Mouse (Mus musculus) liver, embryonic 16.5 days (tissue): Measurements from ENCODE around the gene Fam173b. TPM values are rescaled to one million over a fixed set of nuclear protein-coding genes. Genes with fewer than 3 reads are reported as not detected.
A peak's percentile ranks its signal among the peaks of the same experiment; 100 is the strongest.

ENCODE experiments used
- ATAC-seq: fragments of 200-750 bp; cut with Nextera tagmentation; 2 replicates; pipeline ENCODE4 v1.8.0; 2017; ENCODE audit warnings: low read depth, mild to moderate bottlenecking, moderate number of reproducible peaks, moderate library complexity
- H3K27ac ChIP-seq: fragments of 300-500 bp; sonication (generic); 2 replicates; pipeline ENCODE4 v1.5.1; 2014; ENCODE audit warnings: mild to moderate bottlenecking, low read length
- H3K27me3 ChIP-seq: fragments of 300-500 bp; sonication (generic); 2 replicates; pipeline ENCODE4 v1.6.1; 2014; ENCODE audit warnings: low read depth, low read length, mixed read lengths; ENCODE audit not compliant: control insufficient read depth, insufficient read depth
- H3K36me3 ChIP-seq: fragments of 300-500 bp; sonication (generic); 2 replicates; pipeline ENCODE4 v1.6.1; 2014; ENCODE audit warnings: mild to moderate bottlenecking; ENCODE audit not compliant: control insufficient read depth, insufficient read depth
- H3K4me1 ChIP-seq: fragments of 300-500 bp; sonication (generic); 2 replicates; pipeline ENCODE4 v1.6.1; 2014; ENCODE audit warnings: low read depth, low read length, mixed read lengths; ENCODE audit not compliant: control insufficient read depth
- H3K4me2 ChIP-seq: fragments of 300-500 bp; sonication (generic); 2 replicates; pipeline ENCODE4 v1.6.1; 2014; ENCODE audit warnings: low read depth, low read length, mixed read lengths
- H3K4me3 ChIP-seq: fragments of 300-500 bp; sonication (generic); 2 replicates; pipeline ENCODE4 v1.5.1; 2014; ENCODE audit warnings: low read depth, mild to moderate bottlenecking, low read length
- H3K9ac ChIP-seq: fragments of 300-500 bp; sonication (generic); 2 replicates; pipeline ENCODE4 v1.6.1; 2014; ENCODE audit warnings: low read depth, low read length
- H3K9me3 ChIP-seq: fragments of 300-500 bp; sonication (generic); replicated peaks from 2 replicates; pipeline ENCODE4 v1.6.1; 2016; ENCODE audit warnings: low read length; ENCODE audit not compliant: control insufficient read depth
- WGBS: fragments of 180-500 bp; shearing (Covaris S2); extraction: QIAGEN DNeasy Blood & Tissue Kit; methylation state at CpG from one replicate; pipeline ENCODE4 v1.1.7; 2014; ENCODE audit not compliant: insufficient replicate concordance; 5-methylcytosine and 5-hydroxymethylcytosine counted together
- polyA plus RNA-seq: library from polyadenylated mRNA; unstranded; fragments of >200 nt; fragmentation: Nextera tagmentation; extraction: Ambion mirVana; gene quantifications from 2 replicates; pipeline ENCODE4 v1.2.1, GENCODE M21; 2015

The Fam173b gene
- polyA plus RNA-seq, 1 experiment from 2014 or later = 7.1 TPM

DNA sequence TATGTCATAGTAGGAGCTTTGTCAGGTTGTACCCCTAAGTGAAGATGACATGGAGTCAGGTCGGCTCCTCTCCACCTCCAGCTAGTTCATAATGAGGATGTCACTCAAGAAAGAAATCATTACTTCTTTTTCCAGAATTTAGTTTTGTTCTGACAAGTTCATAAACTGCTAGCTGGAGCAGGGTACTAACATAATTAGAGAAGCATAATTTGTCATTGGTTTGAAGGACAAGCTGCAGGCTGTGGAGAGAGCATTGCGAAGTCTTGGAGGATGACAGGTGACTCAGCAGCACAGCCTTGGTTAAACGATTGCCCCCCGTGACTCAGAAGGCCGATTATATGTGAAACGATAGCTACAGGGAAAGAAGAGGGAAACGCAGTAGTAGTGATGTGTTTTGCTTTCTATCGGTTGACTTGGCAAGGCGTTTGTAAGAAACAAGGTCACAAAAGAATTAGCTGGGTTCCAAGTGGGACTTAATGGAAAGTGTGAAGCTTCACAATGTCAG is 34.5 kb downstream of the Fam173b start:
- no peaks in the 10 kb centered on the region for H3K36me3 ChIP-seq
- H3K4me2 ChIP-seq = no peak overlapping the region
- no peaks in the 10 kb centered on the region for H3K27me3 ChIP-seq
- no peak for ATAC-seq
- no peak overlapping the region for H3K27ac ChIP-seq
- no peak overlapping the region for H3K9ac ChIP-seq
- WGBS = 57% methylated on average over 9 of the region's 9 CpGs
- no peaks in the 10 kb centered on the region for H3K4me1 ChIP-seq
- H3K4me3 ChIP-seq = no peak overlapping the region
- H3K9me3 ChIP-seq = no peaks in the 10 kb centered on the region

DNA sequence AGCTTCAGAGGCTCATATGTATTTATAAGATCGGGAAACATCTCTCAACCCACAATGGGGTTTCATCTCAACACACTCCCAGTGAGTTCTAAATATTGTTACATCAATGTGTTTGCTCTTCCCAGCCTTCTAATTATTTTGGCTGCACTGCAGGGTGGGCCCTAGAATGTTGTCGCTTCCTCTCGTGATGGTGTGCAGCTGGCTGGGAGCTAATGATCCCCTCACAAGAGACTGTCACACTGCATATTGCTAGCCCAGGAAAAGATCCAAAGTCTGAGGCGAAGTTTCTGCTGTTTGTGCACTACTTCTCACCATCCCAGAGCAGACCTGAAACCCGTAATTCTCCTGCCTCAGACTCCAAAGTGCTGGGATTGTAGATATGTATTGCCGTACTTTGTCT is 45.6 kb downstream of the Fam173b start:
- H3K27ac ChIP-seq = no peak overlapping the region
- 56% methylated on average over 6 of the region's 6 CpGs for WGBS
- no peaks in the 10 kb centered on the region for H3K4me1 ChIP-seq
- no peaks in the 10 kb centered on the region for H3K27me3 ChIP-seq
- H3K9me3 ChIP-seq = no peaks in the 10 kb centered on the region
- ATAC-seq = no peak
- H3K9ac ChIP-seq = no peak overlapping the region
- no peaks in the 10 kb centered on the region for H3K36me3 ChIP-seq
- no peak overlapping the region for H3K4me3 ChIP-seq
- no peak overlapping the region for H3K4me2 ChIP-seq

DNA sequence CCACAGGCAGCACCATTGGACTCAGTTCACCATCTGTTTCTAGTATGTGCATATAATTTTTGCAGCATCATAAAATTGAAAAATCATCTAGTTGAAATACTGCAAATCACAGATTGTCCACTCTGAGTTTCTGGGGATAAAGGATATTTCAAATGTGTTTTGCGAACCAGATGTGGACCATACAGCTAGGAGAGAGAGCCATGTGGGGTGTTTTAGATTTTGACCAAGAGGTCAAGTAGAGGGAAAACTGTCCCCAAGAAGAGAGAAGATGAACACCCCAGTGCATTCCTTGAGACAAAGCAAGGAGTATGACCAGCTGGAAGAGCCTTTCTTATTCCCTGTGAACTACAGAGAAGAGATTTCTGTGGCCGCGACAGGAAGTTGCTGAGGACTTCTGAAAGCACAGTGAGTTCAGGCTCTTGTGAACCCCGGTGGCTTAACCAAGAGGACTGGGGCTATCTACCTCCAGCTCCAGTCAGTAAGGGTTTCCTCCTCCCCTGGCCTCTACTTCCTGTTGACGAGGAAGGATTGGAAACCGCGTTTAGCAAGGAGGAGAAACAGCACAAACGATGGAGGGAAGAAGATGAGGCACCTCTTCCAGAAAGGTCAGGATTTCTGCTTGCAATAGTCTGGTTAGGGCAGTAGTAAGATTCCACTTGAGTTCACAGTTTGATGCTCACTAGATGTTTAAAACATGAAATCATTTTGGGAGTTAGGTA is 46.4 kb downstream of the Fam173b start:
- no peak overlapping the region for H3K27ac ChIP-seq
- 24% methylated on average over 8 of the region's 8 CpGs for WGBS
- ATAC-seq = no peak

GRCm38 (mm10) chr15:31649691-31650090 is 48.0 kb downstream of the Fam173b start:
- no peak for ATAC-seq
- H3K27me3 ChIP-seq = no peaks in the 10 kb centered on the region
- no peak overlapping the region for H3K4me3 ChIP-seq
- H3K9me3 ChIP-seq = no peaks in the 10 kb centered on the region
- H3K9ac ChIP-seq = no peak overlapping the region
- no peaks in the 10 kb centered on the region for H3K4me1 ChIP-seq
- H3K4me2 ChIP-seq = no peak overlapping the region
- 46% methylated on average over 12 of the region's 12 CpGs for WGBS
- H3K27ac ChIP-seq = no peak overlapping the region
- no peaks in the 10 kb centered on the region for H3K36me3 ChIP-seq

More for the DNA sequence above, 46.4 kb downstream of the Fam173b start:
- Histone ChIP-seq H3K4me1 (no peaks in the 10 kb centered on the region), H3K4me2 (no peak overlapping the region), H3K9ac (no peak overlapping the region), H3K9me3 (no peaks in the 10 kb centered on the region), H3K4me3 (no peak overlapping the region), H3K27me3 (no peaks in the 10 kb centered on the region), H3K36me3 (no peaks in the 10 kb centered on the region)

DNA sequence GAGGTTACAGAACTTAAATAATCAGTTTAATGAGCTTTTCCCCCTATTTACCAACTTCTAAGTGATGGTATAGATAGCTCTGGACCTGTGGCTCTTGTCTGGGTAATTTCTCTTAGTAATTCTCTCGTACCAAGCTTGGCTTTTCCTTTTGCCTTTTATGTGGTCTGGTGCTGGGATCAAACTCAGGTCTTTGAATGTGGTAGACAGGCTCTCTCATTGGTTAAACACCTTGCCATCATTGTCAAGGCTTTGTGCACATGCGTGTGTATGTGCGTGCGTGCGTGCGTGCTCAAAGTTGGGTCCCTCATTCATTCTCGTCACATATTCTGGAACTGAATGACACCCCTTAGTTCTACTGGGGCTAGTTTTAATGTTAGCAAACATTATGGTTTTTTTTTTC is 49.2 kb downstream of the Fam173b start:
- Histone ChIP-seq H3K4me1 (no peaks in the 10 kb centered on the region), H3K27ac (no peak overlapping the region), H3K9me3 (no peaks in the 10 kb centered on the region), H3K4me2 (no peak overlapping the region), H3K4me3 (no peak overlapping the region), H3K36me3 (no peaks in the 10 kb centered on the region), H3K27me3 (no peaks in the 10 kb centered on the region), H3K9ac (no peak overlapping the region)
- no peak for ATAC-seq
- 75% methylated on average over 7 of the region's 7 CpGs for WGBS

DNA sequence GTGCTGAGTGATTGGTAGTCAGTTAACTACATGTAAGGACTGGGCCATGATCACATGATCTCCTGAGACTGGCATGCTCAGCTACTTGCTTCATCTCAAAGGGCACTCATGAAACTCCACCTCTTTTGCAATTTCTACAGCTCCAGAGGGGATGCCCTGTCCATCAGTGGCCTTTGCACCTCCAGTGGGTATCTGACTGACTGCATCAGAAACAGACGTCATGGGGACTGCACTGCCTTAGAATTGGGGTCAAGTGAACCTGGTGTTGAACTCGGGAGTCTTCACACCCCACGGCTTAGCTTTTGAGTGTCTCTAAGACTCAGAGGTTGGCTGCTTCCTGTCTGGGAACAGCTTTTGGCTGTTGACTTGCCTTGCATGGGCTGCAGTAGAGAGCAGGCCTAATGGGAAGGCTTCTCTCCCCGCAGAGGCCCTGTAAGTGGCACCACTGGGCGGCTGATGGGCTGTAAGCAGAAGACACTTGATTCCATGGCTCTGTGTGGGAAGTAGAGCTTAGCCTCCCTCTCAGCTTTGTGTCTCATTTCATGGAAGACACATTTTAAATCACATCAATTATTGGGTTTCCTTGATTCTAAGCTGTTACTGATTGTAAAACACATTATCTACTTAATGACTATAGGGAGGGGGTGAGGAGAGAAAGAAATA is 58.6 kb downstream of the Fam173b start:
- Histone ChIP-seq H3K9ac (no peak overlapping the region), H3K27me3 (no peaks in the 10 kb centered on the region), H3K4me1 (no peaks in the 10 kb centered on the region), H3K4me2 (no peak overlapping the region), H3K36me3 (no peaks in the 10 kb centered on the region), H3K4me3 (no peak overlapping the region), H3K9me3 (no peaks in the 10 kb centered on the region), H3K27ac (no peak overlapping the region)
- no peak for ATAC-seq
- WGBS = 61% methylated on average over 5 of the region's 5 CpGs

GRCm38 (mm10) chr15:31660844-31661243 is 59.2 kb downstream of the Fam173b start:
- WGBS = 52% methylated on average over 9 of the region's 9 CpGs
- H3K27ac ChIP-seq = no peak overlapping the region
- no peak for ATAC-seq
- no peak overlapping the region for H3K4me2 ChIP-seq
- no peak overlapping the region for H3K9ac ChIP-seq
- no peak overlapping the region for H3K4me3 ChIP-seq
- H3K4me1 ChIP-seq = no peaks in the 10 kb centered on the region
- no peaks in the 10 kb centered on the region for H3K9me3 ChIP-seq
- H3K36me3 ChIP-seq = no peaks in the 10 kb centered on the region
- H3K27me3 ChIP-seq = no peaks in the 10 kb centered on the region

- 56% methylated on average over 4 of the region's 4 CpGs for WGBS
- H3K4me2 ChIP-seq = no peak overlapping the region
- no peaks in the 10 kb centered on the region for H3K36me3 ChIP-seq
- no peak overlapping the region for H3K9ac ChIP-seq
- ATAC-seq = no peak
- no peak overlapping the region for H3K27ac ChIP-seq
- H3K9me3 ChIP-seq = no peaks in the 10 kb centered on the region
- no peak overlapping the region for H3K4me3 ChIP-seq
- H3K27me3 ChIP-seq = no peaks in the 10 kb centered on the region
- H3K4me1 ChIP-seq = no peaks in the 10 kb centered on the region
Observed at GRCm38 (mm10) chr15:31661802-31662201, 60.1 kb downstream of the Fam173b start.

DNA sequence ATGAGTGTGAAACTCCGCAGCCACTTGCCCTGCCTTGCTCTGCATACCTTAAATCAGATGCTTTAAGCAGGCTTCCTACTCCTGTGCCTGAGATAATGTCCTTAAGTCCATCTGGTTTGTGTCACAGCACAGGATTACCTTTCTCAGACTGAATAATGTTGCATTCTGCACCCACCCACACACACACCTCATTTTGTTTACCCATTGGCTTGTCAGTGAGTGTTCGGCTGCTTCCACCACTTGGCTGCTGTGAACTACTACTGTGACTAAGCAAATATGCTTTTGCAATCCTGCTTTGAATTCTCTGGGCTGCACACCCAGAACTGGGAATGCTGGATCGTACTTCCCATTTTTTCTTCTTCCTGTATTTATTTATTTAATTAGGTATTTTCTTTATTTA is 61.4 kb downstream of the Fam173b start:
- WGBS = 59% methylated on average over 3 of the region's 3 CpGs
- peak; percentile 64 for ATAC-seq
- no peak overlapping the region for H3K27ac ChIP-seq
- no peaks in the 10 kb centered on the region for H3K36me3 ChIP-seq
- no peaks in the 10 kb centered on the region for H3K27me3 ChIP-seq
- no peaks in the 10 kb centered on the region for H3K9me3 ChIP-seq
- H3K4me3 ChIP-seq = no peak overlapping the region
- H3K9ac ChIP-seq = no peak overlapping the region
- H3K4me1 ChIP-seq = no peaks in the 10 kb centered on the region
- no peak overlapping the region for H3K4me2 ChIP-seq
